13 mouse cellular contexts compared by ENCODE assay signal in the genomic region with DNA sequence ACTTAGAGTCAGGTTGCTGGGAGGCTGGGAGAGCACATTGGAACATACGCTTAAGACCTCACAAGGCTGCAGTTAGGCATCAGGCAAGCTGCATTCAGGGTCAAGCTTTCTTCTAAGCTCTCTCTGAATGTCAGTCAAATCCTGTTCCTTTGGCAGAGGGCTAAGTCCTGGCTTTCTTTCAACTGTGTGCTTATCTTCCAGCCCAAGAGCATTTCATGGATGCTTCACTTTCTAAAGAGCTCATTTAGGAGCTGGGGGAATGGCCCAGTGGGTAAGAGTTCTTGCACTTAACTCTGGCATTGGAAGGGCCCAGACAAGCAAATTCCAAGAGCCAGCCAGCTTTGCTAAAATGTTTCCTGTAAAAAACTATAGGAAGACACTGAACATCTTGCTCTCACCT.
DNase-seq lines count a peak whose midpoint lies in the region; ATAC-seq lines count a peak whose summit lies in the region.
"Had no signal": no experiment of that assay in that cellular context is flagged by ENCODE, and none has a peak within 500 bp of the region (broad histone marks: within the 10 kb centered on the region; RNA-seq: fewer than 3 reads in every experiment).

No protein-coding gene starts in this region.

- H3K27ac ChIP-seq in heart, embryonic 11.5 days (ENCODE audit: low read depth, low read length) = no peak overlapping the region; the same call in 1 of the 2 replicates
- 0 out of 2 replicates have a peak overlapping the region, but pooled peaks have one; percentile 9 for H3K27ac ChIP-seq in heart, embryonic 12.5 days (ENCODE audit: poor library complexity, severe bottlenecking)
- peak overlapping the region; percentile 16; the same call in 1 of the 2 replicates for H3K27ac ChIP-seq in lung, embryonic 15.5 days
- no peak overlapping the region for H3K27ac ChIP-seq in hindbrain, embryonic 10.5 days
- H3K27ac ChIP-seq: hindbrain, embryonic 14.5 days; limb, embryonic 10.5 days; macrophage had no signal

- H3K4me2 ChIP-seq in heart, embryonic 11.5 days = no peak overlapping the region
- H3K4me2 ChIP-seq in heart, embryonic 12.5 days = no peak overlapping the region
- no peak overlapping the region for H3K4me2 ChIP-seq in lung, embryonic 15.5 days
- H3K4me2 ChIP-seq: hindbrain, embryonic 14.5 days had no signal

- no peak overlapping the region for H3K4me3 ChIP-seq in heart, embryonic 11.5 days (ENCODE audit: low read depth, low read length)
- H3K4me3 ChIP-seq in heart, embryonic 12.5 days = no peak overlapping the region
- no peak overlapping the region for H3K4me3 ChIP-seq in lung, embryonic 15.5 days
- H3K4me3 ChIP-seq in hindbrain, embryonic 10.5 days = no peak overlapping the region
- H3K4me3 ChIP-seq: limb, embryonic 10.5 days had no signal

- 83% methylated on average over 1 of the region's 1 CpGs for WGBS in heart, embryonic 11.5 days (ENCODE audit: insufficient replicate concordance)
- 76% methylated on average over 1 of the region's 1 CpGs for WGBS in heart, embryonic 12.5 days
- 97% methylated on average over 1 of the region's 1 CpGs for WGBS in lung, embryonic 15.5 days
- WGBS in hindbrain, embryonic 10.5 days = 93% methylated on average over 1 of the region's 1 CpGs

- peak; percentile 62 to 77 for DNase-seq in heart, adult 18-20 months
- peak; percentile 45 for DNase-seq in NIH3T3 (ENCODE audit: low read depth)
- no peak for DNase-seq in spleen, adult 18-20 months
- no peak for DNase-seq in hindbrain, embryonic 10.5 days (ENCODE audit: low spot score)
- DNase-seq: kidney, adult 8-10 months; thymus, adult 18-20 months had no signal

- no peaks in the 10 kb centered on the region for H3K9me3 ChIP-seq in heart, embryonic 11.5 days (replicated peaks; ENCODE audit: control insufficient read depth, low read length)
- H3K9me3 ChIP-seq in heart, embryonic 12.5 days (replicated peaks) = no peaks in the 10 kb centered on the region
- H3K9me3 ChIP-seq in lung, embryonic 15.5 days = no peaks in the 10 kb centered on the region
- no peaks in the 10 kb centered on the region for H3K9me3 ChIP-seq in hindbrain, embryonic 10.5 days
- H3K9me3 ChIP-seq: limb, embryonic 10.5 days had no signal

- H3K9ac ChIP-seq in heart, embryonic 11.5 days (ENCODE audit: low read depth, low read length) = no peak overlapping the region
- no peak overlapping the region for H3K9ac ChIP-seq in heart, embryonic 12.5 days
- no peak overlapping the region for H3K9ac ChIP-seq in lung, embryonic 15.5 days
- H3K9ac ChIP-seq: hindbrain, embryonic 14.5 days had no signal

- H3K4me1 ChIP-seq in heart, embryonic 11.5 days (ENCODE audit: control insufficient read depth, insufficient read depth, low read length) = no peaks in the 10 kb centered on the region
- peaks cover 19% of the 10 kb centered on the region for H3K4me1 ChIP-seq in heart, embryonic 12.5 days (replicated peaks)
- no peaks in the 10 kb centered on the region for H3K4me1 ChIP-seq in lung, embryonic 15.5 days
- H3K4me1 ChIP-seq in hindbrain, embryonic 10.5 days (replicated peaks) = no peaks in the 10 kb centered on the region
- H3K4me1 ChIP-seq: limb, embryonic 10.5 days had no signal

- H3K36me3 ChIP-seq in heart, embryonic 11.5 days (ENCODE audit: control insufficient read depth, insufficient read depth, low read length) = no peaks in the 10 kb centered on the region
- H3K36me3 ChIP-seq in heart, embryonic 12.5 days = no peaks in the 10 kb centered on the region
- no peaks in the 10 kb centered on the region for H3K36me3 ChIP-seq in lung, embryonic 15.5 days
- no peaks in the 10 kb centered on the region for H3K36me3 ChIP-seq in hindbrain, embryonic 10.5 days
- H3K36me3 ChIP-seq: limb, embryonic 10.5 days had no signal

- no peaks in the 10 kb centered on the region for H3K27me3 ChIP-seq in heart, embryonic 11.5 days (ENCODE audit: control insufficient read depth, insufficient read depth, low read length)
- H3K27me3 ChIP-seq in heart, embryonic 12.5 days (replicated peaks) = no peaks in the 10 kb centered on the region
- no peaks in the 10 kb centered on the region for H3K27me3 ChIP-seq in lung, embryonic 15.5 days
- no peaks in the 10 kb centered on the region for H3K27me3 ChIP-seq in hindbrain, embryonic 10.5 days (ENCODE audit: insufficient read depth, poor library complexity, severe bottlenecking)

- ATAC-seq in heart, embryonic 11.5 days (replicated peaks; ENCODE audit: insufficient number of reproducible peaks, low FRiP score, low TSS enrichment) = no peak
- no peak for ATAC-seq in heart, embryonic 12.5 days (ENCODE audit: insufficient number of reproducible peaks, low FRiP score)
- ATAC-seq in lung, embryonic 15.5 days (ENCODE audit: borderline replicate concordance, extremely low read depth, low FRiP score, low TSS enrichment) = peak; percentile 39; the same call in 1 of the 2 replicates
- ATAC-seq in granulocyte monocyte progenitor cell, adult 5-6 weeks (replicated peaks; ENCODE audit: poor library complexity, severe bottlenecking) = no peak

Comparison
In these comparisons a context has a peak if more than half of its experiments do, and no peak if none do; other contexts are left out.
1. H3K27ac ChIP-seq: peak in heart, embryonic 12.5 days (single experiment) and lung, embryonic 15.5 days (single experiment); none in heart, embryonic 11.5 days (single experiment) and hindbrain, embryonic 10.5 days (single experiment).
2. DNase-seq: peak in heart, adult 18-20 months (2 of 2) and NIH3T3 (single experiment); none in spleen, adult 18-20 months (0 of 2) and hindbrain, embryonic 10.5 days (single experiment).